Mouse (Mus musculus) embryonic fibroblast, embryonic 13.5 days (primary cell): ENCODE measurements at regions not wholly inside any gene's neighbourhood (a gene's known extent, or its start where the extent isn't known, plus 50 kb on each side); places are given as distances from the start of the nearest gene placed in this dataset.

Experiments
- CTCF ChIP-seq: IDR thresholded peaks from 2 replicates; pipeline ENCODE4 v1.5.1; 2011; ENCODE audit warnings: mild to moderate bottlenecking, control low read depth, low read length, moderate library complexity, borderline replicate concordance; ENCODE audit not compliant: insufficient read depth
- POLR2A ChIP-seq: IDR thresholded peaks from 2 replicates; pipeline ENCODE4 v1.6.1; 2011; ENCODE audit warnings: low read depth, mild to moderate bottlenecking, control low read depth, low read length, moderate library complexity

DNA sequence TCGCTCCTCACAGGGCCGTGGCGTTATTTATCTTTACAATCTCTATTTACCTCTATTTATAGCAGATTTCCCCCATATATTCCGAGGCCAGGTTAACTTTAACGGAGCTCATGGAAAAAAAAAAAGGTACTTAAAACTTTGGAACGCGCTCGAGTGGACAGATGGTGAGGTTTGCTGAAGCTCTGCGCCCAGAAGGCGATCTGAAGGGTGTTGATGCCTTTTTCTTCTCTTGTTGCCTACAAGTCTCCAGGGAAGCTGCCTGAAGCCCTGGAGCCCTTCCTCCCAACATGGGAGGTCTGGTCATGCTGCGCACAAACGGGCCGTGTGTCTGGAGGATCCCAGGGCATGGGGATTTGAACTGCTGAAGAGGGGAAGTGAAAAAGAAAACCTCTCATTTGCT, 130.9 kb downstream of the Gm26897 start:
- TF ChIP-seq POLR2A (no peak), CTCF (no peak)
